Mouse (Mus musculus) adrenal gland, adult 2 months (tissue): ENCODE data around the gene Dusp5. TPM values are rescaled to one million over a fixed set of nuclear protein-coding genes. Genes with fewer than 3 reads are reported as not detected.

ENCODE experiments used
- DNase-seq: peaks from one replicate; pipeline ENCODE4 v3.0.0; 2021
- polyA plus RNA-seq: library from polyadenylated mRNA; depleted of rRNA; stranded (reverse); fragments of >200 nt; gene quantifications from 2 replicates; pipeline ENCODE4 v1.2.3, GENCODE M21; 2012
- total RNA-seq, 2 experiments: library from RNA; stranded (reverse); gene quantifications; 2 replicates each; pipeline ENCODE4 v1.2.3; 2021

The Dusp5 gene
- total and polyA plus RNA-seq, 3 experiments = 4.5 to 15.3 (median 8.8) TPM

GRCm38 (mm10) chr19:53543602-53544001 is 14.7 kb downstream of the Dusp5 start:
- DNase-seq = peak; percentile 54

DNA sequence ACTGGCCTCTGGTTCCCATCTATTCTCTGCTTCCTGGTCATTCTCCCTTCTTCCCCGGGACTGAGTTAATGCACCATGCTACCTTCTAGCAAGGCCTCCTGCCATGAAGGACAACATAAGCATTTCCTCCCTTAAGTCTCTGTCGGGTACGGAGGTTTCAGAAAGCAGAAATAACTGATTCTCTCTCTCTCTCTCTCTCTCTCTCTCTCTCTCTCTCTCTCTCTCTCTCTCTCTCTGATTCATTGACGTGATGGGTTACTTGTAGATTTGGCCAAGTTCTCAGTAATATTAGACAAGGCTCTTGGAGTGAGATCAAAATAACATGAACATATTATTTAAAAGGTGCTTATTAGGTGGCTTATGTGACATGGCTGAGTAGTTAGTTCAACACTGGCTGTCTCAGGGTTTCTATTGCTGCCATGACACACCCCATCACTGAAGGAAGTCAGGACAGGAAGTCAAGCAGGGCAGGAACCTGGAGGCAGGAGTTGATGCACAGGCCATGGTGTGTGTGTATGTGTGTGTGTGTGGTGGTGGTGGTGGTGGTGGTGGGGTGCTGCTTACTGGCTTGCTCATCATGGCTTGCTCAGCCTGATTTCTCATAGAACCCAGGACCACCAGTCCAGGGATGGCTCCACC is 16.1 kb downstream of the Dusp5 start:
- DNase-seq = no peak

- no peak for DNase-seq
Observed at GRCm38 (mm10) chr19:53547597-53547996, 18.7 kb downstream of the Dusp5 start.

DNA sequence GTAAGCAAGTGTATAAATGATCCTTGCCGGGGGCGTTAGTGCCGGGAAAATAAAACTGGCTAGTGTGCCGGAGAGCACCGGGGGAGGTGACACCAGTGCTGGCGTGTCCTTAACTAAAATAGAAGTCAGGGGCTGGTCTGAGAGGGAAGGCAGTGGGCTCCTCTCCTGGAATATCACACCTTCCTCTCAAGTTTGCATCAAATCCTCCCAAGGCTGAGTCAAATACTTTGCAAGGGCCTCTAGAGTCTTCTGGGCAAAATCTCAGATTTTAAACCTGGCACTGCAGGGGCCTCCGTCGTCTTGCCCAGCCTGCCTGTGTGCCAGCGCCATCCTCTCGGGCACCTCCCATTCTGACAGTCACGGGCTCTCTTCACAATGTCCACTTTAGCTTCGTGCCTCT is 22.1 kb downstream of the Dusp5 start:
- DNase-seq = no peak

DNA sequence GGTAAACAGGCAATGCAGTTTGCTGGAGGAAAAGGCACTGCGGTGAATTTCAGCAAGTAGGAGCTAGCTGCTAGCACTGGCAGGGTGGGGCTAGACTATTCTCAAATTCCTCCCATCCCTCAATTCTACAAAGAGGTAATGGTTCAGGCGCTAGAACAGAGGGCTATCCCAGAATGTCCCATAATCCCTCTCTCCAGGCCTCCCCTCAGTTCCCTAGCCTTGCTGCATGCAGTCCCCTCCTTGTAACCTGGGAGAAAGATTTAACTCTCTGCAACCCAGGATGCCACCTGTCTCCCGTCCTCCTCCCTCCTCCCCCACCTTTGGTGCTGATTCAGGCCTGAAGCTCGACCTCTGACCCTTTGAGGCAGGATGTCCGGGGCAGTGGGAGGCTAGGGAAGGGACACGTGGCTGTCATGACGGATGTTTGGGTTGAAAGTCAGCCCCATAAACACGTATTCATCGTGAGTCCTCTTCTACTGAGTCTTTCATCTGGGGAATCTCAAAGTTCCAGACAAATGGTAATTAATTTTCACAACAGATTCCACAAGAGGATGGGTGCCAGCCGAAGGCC is 23.4 kb downstream of the Dusp5 start:
- DNase-seq = no peak

DNA sequence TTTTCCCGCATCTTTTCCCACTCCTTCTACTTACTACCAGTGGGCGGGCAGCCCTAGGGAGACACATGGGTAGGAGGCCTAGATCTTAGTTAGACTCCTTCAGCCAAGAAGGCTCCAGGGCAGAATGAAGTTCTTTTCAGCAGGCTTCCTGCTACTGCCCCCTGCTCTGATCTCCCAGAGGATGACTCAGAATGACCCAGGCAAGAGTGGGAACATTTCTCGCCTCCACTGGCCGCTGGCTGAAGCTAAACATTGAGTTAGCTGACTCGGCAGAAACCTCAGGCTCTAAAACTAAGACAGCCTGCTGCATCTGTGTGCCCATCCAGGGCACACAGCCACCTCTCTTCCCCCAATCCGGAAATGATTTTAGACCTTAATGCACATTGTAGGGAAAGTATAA is 23.9 kb downstream of the Dusp5 start:
- DNase-seq = peak; percentile 29

DNA sequence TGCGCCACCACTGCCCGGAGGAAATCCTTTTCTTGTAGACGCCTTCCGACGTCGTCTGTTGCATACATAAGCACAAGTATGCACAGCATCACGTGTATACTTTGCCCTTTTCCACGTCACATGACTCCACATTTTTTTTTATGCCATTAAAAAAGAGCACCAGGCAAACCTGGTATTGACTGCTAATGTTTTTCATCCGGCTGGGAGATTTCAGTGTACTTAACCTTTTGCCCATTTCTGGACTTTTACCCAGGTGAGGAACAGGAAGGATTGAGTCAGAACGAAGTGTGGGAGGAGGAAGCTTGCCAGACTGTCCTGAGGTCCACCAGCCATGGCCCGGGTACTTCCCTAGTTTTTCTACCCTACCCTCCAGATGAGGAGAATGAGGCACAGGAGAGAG is 25.5 kb downstream of the Dusp5 start:
- no peak for DNase-seq

DNA sequence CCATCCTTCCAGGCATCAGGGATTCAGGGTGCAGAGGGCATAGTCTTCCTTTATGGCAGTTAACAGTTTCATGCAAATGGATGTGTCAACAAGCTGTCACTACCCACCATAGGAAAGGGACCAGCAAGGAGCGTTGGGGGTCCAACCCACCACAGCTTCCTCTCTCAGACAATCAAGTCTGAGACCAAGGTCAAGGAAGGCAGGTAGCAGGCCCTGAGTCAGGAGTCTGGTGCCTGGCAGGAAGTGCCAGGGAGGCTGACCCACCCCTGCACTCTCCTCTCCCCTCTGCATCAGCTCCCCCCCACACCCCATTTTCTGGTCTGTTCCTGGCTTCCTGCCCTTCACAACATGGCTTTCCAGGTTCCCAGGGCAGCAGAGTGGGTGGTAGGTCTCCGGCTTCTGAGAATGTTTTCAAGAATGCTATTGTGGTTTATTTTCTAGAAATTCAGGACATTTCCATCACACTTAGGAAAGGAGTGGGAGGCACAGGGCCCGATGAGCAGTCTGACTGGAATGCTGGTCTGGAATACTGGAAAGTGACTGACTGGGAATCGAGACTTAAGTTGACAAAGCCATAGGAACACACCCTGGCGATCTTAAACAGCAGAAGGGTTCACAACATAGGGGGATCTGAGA is 26.2 kb downstream of the Dusp5 start:
- DNase-seq = no peak

DNA sequence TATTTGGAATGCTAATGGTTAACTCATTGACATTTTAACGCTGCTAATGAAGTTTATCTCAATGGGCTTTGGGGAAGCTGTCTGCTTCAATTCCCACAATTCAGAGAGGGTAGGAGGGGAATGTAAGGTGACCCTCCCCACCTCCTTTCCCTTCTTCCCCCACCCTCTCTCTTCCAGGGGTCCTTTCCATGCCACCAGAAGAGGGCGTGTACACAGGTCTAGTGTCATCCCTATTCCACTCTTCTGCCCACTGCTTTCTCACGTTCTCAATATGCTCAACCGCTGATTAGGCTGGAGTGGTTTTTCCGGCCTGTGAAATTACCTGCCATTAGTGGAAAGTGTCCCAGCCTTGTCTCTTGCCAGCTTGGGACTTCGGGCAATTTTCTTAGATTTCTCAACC is 27.9 kb downstream of the Dusp5 start:
- no peak for DNase-seq

DNA sequence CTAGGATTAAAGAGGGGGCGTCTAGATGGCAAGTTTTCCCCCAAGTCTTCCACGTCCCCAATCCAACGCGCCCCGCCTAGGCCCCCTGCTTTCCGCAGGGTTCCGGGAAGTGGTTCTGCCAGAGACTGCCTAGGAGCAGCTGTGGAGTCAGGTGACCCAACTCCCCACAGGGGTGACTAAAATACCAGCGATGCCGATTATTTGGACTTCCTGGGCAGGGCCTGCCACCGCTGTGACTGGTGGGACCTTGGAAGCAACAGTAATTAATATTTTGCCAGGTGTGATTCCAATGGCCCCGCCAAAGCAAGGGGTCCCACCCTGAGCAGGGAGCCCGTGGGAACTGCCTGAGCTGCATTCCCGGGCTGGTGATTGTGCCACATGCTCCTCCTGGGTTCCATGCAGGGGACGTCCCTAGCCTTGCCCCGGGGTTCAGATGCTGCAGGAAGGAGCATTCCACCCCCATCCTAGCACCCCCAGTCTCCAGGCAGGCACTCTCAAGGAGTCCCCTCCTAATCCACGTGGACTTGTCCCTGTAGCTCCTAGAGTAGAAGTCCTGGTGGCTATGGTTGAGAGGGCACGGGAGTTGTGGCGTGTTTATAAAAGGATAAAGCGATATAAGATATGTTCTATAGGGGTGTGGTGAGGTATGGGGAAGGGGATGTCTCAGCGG is 28.5 kb downstream of the Dusp5 start:
- DNase-seq = peak; percentile 28

DNA sequence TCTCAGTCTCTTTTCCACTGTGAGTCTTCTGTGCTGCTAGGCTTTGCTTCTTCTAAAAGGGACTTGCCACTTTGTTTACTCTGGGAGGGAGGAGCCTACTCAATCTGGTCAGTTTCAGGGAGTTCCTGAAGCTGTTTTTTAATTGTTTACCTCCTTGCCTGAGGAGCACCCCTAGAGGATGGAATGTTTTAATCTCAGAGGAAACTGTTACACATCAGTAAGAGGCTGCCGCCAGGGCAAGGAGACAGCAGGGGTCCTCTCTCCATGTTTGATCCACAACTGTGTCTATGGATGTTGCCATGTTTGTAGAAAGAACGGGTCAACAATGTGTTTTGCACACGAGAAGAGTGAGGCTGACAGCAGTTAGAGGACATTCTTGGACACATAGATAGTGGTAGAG is 31.5 kb downstream of the Dusp5 start:
- DNase-seq = no peak

DNA sequence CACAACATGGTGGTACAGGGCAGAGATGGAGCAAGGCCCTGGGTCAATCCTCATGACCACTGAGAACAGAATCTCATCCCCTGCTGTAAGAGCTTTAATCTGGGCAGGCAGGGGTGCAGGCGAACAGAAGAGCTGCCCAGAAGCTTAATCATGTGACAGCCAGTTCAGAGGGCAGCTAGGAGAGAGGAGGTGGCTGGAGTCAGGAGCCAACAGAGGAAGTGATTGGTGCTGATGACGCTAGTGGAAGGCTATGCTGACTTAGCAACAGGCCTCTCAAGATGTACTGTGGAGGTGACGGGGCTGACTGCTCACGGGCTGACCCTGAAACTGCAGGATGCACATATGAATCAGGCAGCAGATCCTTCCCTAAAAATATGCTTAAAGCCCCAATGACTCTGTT is 35.3 kb downstream of the Dusp5 start:
- peak; percentile 53 for DNase-seq

DNA sequence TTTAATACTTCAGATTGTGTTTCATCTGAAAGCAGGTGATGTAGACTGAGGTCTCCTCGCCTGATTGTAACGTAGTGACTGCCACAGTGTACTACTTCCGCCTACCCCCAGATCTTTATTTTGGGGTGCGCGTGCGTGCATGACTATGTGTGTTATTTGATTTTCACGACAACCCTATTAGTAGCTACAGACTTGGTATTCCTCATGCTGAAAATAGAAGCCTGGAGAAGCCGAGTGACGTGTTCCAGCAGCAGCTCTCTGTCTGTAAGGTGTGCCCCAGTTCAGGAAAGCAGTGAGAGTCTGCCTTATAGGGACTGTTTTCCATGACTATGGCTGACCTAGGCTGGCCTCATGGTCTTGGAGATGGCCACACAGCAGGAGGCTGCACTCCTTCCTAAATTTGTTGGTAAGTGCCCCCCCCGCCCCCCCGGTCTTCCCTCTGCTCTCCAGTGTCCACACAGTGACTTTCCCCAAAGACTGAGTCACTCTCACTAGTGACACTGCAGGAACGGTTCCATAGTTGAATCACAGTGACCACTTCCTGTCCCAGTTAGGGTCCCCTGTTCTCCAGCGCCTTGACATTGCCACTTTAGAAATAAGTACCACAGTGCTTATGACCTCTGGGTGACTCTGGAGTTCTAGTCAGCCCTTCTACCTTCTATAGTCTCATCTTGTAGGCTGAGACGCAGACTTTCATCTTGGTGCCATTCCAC is 36.8 kb downstream of the Dusp5 start:
- DNase-seq = no peak

DNA sequence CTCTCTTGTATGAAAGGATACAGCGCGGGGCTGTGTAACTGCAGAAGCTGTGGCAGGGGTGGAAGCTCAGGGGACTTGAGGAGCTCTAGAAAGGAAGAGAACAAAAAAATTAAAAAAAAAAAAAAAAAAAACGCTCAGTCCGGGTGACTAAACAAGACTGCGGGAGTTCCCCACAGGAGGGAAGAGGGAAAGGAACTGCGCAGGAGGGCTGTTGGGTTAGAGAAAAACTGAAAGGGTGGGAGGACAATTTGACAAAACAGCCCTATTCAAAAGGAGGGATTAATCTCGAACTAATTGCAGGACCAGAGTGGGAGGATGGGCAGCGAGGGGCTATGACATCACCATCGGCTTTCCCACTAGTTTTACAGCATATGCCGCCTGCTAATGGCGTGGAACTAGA is 39.0 kb downstream of the Dusp5 start:
- DNase-seq = no peak

- no peak for DNase-seq
Observed at GRCm38 (mm10) chr19:53568553-53568952, 39.6 kb downstream of the Dusp5 start.

DNA sequence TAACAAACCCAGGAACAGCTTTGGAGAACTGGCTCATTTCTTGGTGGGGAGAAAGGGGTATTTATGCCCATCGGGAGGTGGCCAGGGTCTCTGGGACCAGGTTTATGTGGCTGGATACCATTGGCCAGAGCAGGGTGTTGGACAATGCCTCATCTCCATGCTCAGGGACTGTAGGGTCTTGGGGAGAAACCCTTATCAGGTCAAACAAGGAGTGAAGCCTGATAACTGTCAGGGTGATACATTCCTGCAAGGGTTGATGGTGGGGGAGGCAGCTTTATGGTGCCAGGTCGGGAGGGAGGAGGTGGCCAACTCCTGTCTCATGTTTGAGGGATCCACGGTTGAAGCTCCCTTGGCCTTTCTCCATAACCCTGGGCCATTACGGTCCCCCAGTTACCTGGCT is 42.1 kb downstream of the Dusp5 start:
- no peak for DNase-seq

DNA sequence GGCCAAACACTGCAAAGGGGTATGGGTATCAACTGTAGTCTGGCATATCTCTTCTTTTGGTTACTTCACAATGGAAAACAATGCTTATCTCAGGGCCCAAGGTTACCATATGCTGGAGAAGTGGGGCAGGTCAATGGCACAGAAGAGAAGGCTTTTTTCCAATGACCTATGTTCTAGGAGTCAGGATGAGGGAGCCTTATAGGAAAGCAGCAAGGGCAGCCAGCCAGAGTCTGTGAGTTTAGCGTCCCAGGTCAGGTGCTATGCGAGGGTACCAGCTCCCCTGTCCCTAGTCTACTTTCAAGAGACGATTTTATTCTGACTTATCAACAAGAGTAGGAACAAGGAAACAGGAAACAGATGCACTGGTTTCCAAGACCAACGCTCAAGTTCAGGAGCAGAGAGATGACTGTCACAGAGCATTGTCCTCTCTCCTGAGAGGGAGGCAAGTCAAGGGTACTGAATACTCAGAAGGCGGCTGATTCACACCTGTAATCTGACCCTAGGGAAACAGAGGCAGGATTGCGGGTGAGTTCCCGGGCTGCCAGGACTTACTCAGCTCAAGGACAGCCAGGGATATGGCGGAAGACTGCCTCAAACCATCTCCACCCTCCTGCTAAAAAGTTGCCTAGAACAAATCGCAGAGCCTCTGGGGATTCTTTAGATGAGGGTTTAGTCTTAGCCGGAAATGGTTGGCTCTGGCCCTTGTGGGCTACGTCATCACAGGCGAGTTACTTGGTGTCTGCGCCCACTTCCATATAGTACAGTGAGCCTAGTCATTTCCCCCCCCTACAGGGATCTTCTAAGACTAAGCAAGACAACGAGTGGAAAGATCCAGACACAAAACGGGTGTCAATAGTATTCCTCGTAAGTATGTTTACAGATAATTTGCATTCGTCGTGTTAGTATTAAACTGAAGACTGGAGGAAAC is 42.9 kb downstream of the Dusp5 start:
- no peak for DNase-seq

- DNase-seq = no peak
Observed at GRCm38 (mm10) chr19:53572607-53573006, 43.7 kb downstream of the Dusp5 start.

- peak; percentile 44 for DNase-seq
Observed at GRCm38 (mm10) chr19:53573151-53573550, 44.2 kb downstream of the Dusp5 start.

DNA sequence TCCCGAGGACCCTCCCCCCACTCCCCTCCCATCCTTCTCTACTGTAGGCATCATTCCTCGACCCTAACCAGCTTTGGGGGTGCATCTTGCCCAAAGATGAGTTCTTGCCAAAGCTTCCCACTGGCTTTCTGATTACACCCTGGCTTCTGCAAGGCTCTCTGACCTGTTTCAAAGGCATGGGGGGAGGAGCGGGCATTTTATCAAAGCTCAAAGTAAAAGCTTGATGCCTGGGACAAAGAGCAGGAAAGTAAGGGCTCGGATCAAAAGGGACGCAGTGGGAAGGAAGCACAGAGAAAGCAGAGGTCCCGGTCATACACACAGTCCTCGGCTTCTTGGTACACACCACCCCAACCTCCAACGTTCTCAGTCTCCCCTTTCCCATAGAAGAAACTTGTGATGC is 45.2 kb downstream of the Dusp5 start:
- peak; percentile 21 for DNase-seq

GRCm38 (mm10) chr19:53574546-53574945 is 45.6 kb downstream of the Dusp5 start:
- DNase-seq = no peak
